ENCODE assay signal across 8 mouse cellular contexts in the genomic region with DNA sequence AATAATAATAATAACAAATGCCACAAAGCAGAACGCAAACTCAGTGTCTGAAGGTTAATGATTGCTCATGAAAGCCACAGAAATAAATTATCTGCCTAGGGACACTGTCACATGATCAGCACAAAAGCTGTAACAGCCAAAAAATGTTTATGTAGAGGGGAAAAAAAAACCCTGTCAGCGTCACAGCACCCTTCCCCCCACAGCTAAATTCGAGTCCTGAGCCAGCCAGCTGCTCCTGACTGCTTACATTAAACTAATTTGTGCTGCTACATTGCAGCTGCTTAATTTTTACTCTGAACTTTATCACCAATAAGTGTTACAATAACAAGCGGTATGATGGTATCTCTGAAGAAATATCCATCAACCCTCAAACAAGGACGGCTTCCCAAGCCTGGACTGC.
A peak's percentile ranks its signal among the peaks of the same experiment; 100 is the strongest.
DNase-seq lines count a peak whose midpoint lies in the region; ATAC-seq and TF ChIP-seq lines count a peak whose summit lies in the region.

No protein-coding gene starts in this region.

- intact Hi-C loops in left cerebral cortex, postnatal 25 days (cut with DNase I), result no loop called here

- H3K4me3 ChIP-seq in lung, embryonic 15.5 days, result no peak overlapping the region
- H3K4me3 ChIP-seq in hindbrain, embryonic 11.5 days (ENCODE audit: low read depth, low read length), result no peak overlapping the region
- no peak overlapping the region for H3K4me3 ChIP-seq in limb, embryonic 14.5 days (replicated peaks; ENCODE audit: low read length)
- H3K4me3 ChIP-seq in stomach, embryonic 15.5 days (replicated peaks), result no peak overlapping the region

- peaks cover 4% of the 10 kb centered on the region; the same call in 1 of the 2 replicates for H3K4me1 ChIP-seq in lung, embryonic 15.5 days
- no peaks in the 10 kb centered on the region for H3K4me1 ChIP-seq in hindbrain, embryonic 11.5 days (replicated peaks; ENCODE audit: control insufficient read depth, insufficient read depth, low read length)
- H3K4me1 ChIP-seq in limb, embryonic 14.5 days (ENCODE audit: control insufficient read depth, insufficient read depth, low read length), result peaks cover 9% of the 10 kb centered on the region
- no peaks in the 10 kb centered on the region for H3K4me1 ChIP-seq in stomach, embryonic 15.5 days

- H3K9ac ChIP-seq in lung, embryonic 15.5 days, result no peak overlapping the region
- H3K9ac ChIP-seq in hindbrain, embryonic 11.5 days (ENCODE audit: low read depth, low read length), result no peak overlapping the region
- H3K9ac ChIP-seq in limb, embryonic 14.5 days (ENCODE audit: low read depth, low read length, severe bottlenecking), result no peak overlapping the region
- no peak overlapping the region for H3K9ac ChIP-seq in stomach, embryonic 15.5 days

- no peaks in the 10 kb centered on the region for H3K9me3 ChIP-seq in lung, embryonic 15.5 days
- H3K9me3 ChIP-seq in hindbrain, embryonic 11.5 days (ENCODE audit: control insufficient read depth, low read length), result no peaks in the 10 kb centered on the region
- H3K9me3 ChIP-seq in limb, embryonic 14.5 days (ENCODE audit: control insufficient read depth, low read length), result no peaks in the 10 kb centered on the region
- no peaks in the 10 kb centered on the region for H3K9me3 ChIP-seq in stomach, embryonic 15.5 days

- peak overlapping the region; percentile 35; the same call in 1 of the 2 replicates for H3K27ac ChIP-seq in lung, embryonic 15.5 days
- H3K27ac ChIP-seq in hindbrain, embryonic 11.5 days (ENCODE audit: low read depth, low read length), result no peak overlapping the region
- no peak overlapping the region for H3K27ac ChIP-seq in limb, embryonic 14.5 days (replicated peaks; ENCODE audit: low read depth, low read length)
- H3K27ac ChIP-seq in stomach, embryonic 15.5 days, result peak overlapping the region; percentile 51

- no peaks in the 10 kb centered on the region for H3K27me3 ChIP-seq in lung, embryonic 15.5 days
- H3K27me3 ChIP-seq in hindbrain, embryonic 11.5 days (ENCODE audit: control insufficient read depth, insufficient read depth, low read length), result no peaks in the 10 kb centered on the region
- H3K27me3 ChIP-seq in limb, embryonic 14.5 days (ENCODE audit: control insufficient read depth, insufficient read depth, low read length), result no peaks in the 10 kb centered on the region
- H3K27me3 ChIP-seq in stomach, embryonic 15.5 days (replicated peaks), result no peaks in the 10 kb centered on the region

- H3K36me3 ChIP-seq in lung, embryonic 15.5 days, result no peaks in the 10 kb centered on the region
- no peaks in the 10 kb centered on the region for H3K36me3 ChIP-seq in hindbrain, embryonic 11.5 days (ENCODE audit: control insufficient read depth, insufficient read depth, low read length)
- H3K36me3 ChIP-seq in limb, embryonic 14.5 days (ENCODE audit: control insufficient read depth, insufficient read depth, low read length), result no peaks in the 10 kb centered on the region
- no peaks in the 10 kb centered on the region for H3K36me3 ChIP-seq in stomach, embryonic 15.5 days

- TF ChIP-seq POLR2A in limb, embryonic 14.5 days (IDR thresholded peaks at IDR 0.05; ENCODE audit: borderline replicate concordance, extremely low read depth, insufficient read depth, insufficient read length), result no peak

- peak overlapping the region; percentile 29 for H3K4me2 ChIP-seq in lung, embryonic 15.5 days
- no peak overlapping the region for H3K4me2 ChIP-seq in hindbrain, embryonic 11.5 days (replicated peaks; ENCODE audit: low read depth, low read length)
- no peak overlapping the region for H3K4me2 ChIP-seq in limb, embryonic 14.5 days (replicated peaks; ENCODE audit: low read depth, low read length, severe bottlenecking)
- H3K4me2 ChIP-seq in stomach, embryonic 15.5 days, result peak overlapping the region; percentile 35; the same call in 1 of the 2 replicates

- 20% methylated on average over 5 of the region's 5 CpGs for WGBS in lung, embryonic 15.5 days
- WGBS in hindbrain, embryonic 11.5 days, result 33% methylated on average over 5 of the region's 5 CpGs
- WGBS in limb, embryonic 14.5 days, result 18% methylated on average over 5 of the region's 5 CpGs
- 29% methylated on average over 5 of the region's 5 CpGs for WGBS in stomach, embryonic 15.5 days

- DNase-seq in lung, adult 18-20 months, result no peak
- peak; percentile 68 for DNase-seq in hindbrain, embryonic 11.5 days (ENCODE audit: low spot score)
- DNase-seq in limb, embryonic 14.5 days (ENCODE audit: low spot score), result peak; percentile 58
- no peak for DNase-seq in right cerebral cortex, postnatal 36 days (ENCODE audit: low spot score in 2 of 2)
- DNase-seq in left cerebral cortex, postnatal 25 days (ENCODE audit: low spot score in 2 of 2), result no peak
- no peak for DNase-seq in left cerebral cortex, adult 11 months (ENCODE audit: low spot score)

- ATAC-seq in lung, embryonic 15.5 days (ENCODE audit: borderline replicate concordance, extremely low read depth, low FRiP score, low TSS enrichment), result peak; percentile 81; the same call in 1 of the 2 replicates
- peak; percentile 63 for ATAC-seq in hindbrain, embryonic 11.5 days (ENCODE audit: low FRiP score)
- ATAC-seq in limb, embryonic 14.5 days (ENCODE audit: low FRiP score, low read depth), result 0 out of 2 replicates have a peak, but pooled peaks have one; percentile 53
- peak; percentile 43; the same call in 1 of the 2 replicates for ATAC-seq in stomach, embryonic 15.5 days (ENCODE audit: insufficient read depth, low FRiP score, low read depth)

Comparison
In these comparisons a context has a peak if more than half of its experiments do, and no peak if none do; other contexts are left out.
1. H3K27ac ChIP-seq: peak in lung, embryonic 15.5 days (single experiment) and stomach, embryonic 15.5 days (single experiment); none in hindbrain, embryonic 11.5 days (single experiment) and limb, embryonic 14.5 days (single experiment).
2. H3K4me2 ChIP-seq: peak in lung, embryonic 15.5 days (single experiment) and stomach, embryonic 15.5 days (single experiment); none in hindbrain, embryonic 11.5 days (single experiment) and limb, embryonic 14.5 days (single experiment).
3. DNase-seq: peak in hindbrain, embryonic 11.5 days (single experiment) and limb, embryonic 14.5 days (single experiment); none in lung, adult 18-20 months (0 of 2), right cerebral cortex, postnatal 36 days (0 of 2), left cerebral cortex, postnatal 25 days (0 of 2) and left cerebral cortex, adult 11 months (single experiment).
4. Peak in every context shown above with its lines, with median percentiles within 50 percentile points of each other: ATAC-seq.